Mouse (Mus musculus) lung, adult 18-20 months (tissue): ENCODE results near the gene Gm20388.

Experiments used
- DNase-seq, 2 experiments: peaks; one replicate each; pipeline ENCODE4 v3.0.0; 2022; ENCODE audit warnings: mixed read lengths in 2 of 2

Gm20388 gene

DNA sequence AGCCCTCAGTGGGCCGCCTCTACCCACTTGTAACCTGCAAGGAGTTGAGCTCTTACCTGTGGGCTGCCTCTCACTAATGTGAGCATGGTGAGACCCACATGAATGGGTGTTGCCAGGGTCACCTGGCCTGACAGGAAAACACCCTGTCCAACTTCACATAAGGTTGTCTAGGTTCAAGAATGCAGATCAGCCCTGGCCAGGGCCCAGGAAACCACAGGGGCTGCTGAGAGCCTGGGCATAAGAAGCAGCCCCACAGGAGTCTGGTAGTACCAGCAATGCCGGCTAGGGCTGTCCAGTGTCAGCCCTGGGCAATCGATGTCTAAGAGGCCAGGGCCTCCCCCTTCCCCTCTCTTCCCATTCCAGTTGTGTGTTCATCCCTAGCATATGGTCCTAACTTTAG, 2377.7 kb downstream of the Gm20388 start:
- DNase-seq, result no peak

DNA sequence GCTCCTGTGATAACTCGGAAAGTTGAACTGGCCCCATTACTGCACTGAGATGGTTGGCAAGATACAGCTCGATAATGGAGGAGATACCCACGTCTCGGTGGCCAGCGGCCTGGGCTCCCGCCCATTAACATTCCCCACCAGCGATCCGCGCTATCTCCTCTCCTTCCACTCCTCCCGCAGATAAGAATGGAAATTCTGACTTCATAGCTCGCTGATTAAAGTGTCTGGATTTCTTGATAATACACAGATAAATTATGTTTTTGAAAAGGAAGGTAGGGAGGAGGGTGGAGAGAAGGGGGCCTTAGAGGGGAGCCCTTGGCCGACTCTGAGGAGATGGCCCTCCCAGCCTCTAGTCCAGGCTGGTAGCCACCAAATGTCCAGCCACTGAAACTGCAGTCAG, 2380.4 kb downstream of the Gm20388 start:
- DNase-seq, result no peak

DNA sequence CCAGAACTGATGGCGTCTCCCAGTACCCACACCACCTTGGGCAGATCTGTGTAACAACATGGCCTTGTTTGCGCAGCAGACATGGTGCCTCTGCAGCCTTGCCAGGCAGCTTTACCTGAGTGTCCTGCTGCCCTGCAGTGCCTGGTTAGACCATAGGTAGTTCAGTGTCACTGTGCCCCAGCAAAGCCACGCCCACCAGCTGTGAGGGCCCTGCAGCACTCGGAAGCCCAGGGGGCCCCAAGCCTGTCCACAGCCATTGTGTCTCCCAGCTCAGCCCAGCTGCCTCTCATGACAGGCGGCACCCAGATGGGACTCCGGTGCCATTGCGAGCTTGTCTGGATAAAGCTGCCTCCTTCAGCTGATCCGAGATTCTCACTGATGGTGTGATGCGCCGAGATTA, 2380.9 kb downstream of the Gm20388 start:
- DNase-seq, result no peak

DNA sequence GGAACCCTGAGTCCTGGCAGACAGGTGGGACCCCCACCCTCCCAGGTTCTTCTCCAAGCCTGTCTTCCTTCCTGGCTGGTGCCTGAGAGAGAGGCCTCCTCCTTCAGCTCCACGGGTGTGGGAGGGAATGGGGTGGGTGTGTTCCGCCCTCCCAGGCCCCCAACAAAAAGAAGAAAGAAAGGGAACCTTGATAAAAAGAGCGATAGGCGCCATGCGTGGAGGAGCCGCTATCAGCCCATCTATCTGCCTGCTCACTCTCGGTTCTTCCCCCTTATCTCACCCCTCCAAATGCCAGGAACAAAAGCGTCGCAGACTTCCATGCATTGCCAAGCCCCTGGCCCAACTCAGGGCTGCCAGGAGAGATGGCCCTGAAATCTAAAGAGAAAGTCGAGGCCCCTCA, 2382.8 kb downstream of the Gm20388 start:
- DNase-seq, result no peak

DNA sequence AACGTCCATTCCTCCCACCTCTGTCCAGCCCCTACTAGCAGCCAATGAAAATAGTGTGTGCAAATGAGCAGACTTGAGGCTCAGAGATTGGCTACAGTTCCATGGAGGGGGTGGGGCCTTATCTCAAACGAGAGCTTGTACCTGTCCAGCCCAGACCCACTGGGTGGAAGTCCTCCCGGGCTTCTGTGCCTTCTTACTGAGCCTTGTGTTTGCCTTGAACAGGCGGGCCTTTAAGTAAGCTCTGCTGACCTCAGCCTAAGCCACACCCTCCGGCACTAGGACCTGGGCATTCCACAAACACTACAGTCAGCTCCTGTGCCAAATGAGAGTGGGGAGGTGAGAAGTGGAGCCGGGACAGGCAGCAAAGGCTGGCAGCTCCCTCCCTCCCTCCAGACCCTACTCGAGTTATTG, 2383.6 kb downstream of the Gm20388 start:
- peak; percentile 93 to 95 for DNase-seq

DNA sequence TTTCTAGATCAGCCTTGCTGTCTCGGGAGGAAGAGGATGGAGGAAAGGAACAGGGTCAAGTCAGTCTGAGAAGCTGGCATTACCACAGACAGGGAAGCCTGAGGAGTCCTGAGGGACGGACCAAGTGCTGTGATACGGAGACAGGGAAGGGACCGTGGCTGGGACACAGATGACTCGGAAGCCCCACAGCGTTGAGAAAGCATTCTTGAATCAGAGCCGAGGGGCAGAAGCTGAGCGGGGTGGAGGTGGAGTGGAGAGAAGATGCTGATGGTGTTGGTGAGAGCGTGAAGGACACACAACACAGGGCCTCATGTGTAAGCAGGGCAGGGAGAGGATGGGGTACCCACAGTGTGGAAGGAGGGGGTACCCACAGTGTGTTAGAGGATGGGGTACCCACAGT, 2384.7 kb downstream of the Gm20388 start:
- DNase-seq, result no peak

DNA sequence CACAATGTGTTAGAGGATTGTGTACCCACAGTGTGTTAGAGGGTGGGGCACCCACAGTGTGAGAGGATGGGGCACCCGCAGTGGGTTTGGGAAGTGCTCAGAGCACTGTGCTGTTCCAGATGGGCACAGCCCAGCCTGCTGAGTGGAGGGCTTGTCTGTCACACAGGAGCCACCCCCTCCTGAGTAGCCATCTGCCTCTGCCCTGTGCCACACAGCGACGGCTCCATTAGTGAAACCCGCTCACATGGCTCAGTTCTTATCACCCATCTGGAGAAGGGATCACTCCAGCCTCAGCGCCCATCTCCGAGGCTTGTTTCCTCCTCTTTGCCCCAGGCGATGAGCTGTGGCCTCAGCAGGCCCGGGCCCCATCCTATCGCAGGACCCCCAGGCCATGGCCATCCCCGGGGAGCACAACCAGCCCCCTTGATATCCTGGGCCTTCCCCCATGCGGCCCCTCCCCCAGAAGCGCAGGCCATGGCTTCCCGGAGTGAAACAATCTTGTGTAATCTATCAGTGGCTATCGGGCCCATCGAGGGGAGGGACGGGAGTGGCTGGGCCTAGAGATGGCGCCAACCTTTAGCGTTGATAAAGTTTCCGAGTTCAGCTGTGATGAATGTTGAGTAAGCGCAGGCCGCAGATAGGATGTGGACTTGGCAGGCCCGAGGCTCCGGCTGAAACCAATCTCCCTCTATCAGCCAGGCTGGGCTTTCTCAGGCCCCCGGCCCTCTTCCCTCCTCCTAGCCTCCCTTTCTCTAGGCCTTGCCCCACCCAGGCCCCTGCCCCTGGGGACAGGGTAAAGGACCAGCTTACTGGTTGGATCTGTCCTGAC, 2385.7 kb downstream of the Gm20388 start:
- DNase-seq, result peak; percentile 49 to 57

DNA sequence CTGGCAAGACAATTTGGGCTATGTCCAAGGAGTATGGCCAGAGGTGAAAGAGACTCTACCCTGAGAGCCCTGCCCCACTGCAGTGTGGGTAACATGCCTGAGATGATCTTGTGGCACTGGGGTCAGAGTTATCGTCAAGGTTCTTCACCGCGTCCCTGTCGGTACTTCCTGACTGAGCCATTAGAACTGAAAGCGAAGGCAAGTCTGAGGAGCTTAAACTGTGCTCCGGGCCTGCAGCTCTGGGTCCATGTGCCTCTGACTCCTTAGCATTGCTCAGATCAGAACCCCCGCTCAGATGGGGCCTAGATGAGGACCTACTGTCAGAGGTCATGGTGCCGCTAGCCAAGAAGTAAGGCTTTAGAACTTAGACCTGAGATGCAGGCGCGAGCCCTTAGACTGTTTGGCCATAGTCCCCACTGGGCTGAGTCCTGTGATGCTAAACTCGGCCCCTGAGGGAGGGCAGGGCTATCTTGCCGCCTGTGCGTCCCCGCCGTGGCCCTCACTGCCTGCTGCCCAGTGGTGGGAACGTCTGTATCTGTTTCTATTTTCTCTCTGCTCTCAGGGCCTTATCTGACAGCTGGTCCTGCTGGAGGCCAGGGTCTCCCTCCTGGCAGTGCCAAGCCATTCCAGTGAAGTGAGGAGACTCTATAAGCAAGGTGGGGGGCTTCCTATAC, 2389.1 kb downstream of the Gm20388 start:
- no peak for DNase-seq

DNA sequence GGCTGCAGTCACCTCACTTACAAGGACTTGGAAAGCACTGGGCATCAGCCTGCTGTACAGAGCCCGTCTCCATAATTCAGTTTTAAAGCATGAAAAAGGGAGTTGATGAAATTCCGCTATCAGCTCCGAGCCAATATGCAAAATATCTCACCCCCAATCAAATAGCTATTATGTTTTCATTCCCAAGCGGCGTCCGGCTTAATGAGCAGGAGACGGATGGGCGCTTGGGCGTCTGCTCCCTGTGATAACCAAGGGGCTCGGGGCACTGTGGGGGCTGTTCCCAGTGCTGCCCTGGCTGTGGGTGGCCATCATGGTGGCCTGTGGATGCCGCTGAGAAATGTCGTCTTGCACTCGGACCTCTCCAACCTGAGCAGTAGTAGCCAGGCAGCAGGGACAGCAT, 2390.4 kb downstream of the Gm20388 start:
- DNase-seq, result no peak

DNA sequence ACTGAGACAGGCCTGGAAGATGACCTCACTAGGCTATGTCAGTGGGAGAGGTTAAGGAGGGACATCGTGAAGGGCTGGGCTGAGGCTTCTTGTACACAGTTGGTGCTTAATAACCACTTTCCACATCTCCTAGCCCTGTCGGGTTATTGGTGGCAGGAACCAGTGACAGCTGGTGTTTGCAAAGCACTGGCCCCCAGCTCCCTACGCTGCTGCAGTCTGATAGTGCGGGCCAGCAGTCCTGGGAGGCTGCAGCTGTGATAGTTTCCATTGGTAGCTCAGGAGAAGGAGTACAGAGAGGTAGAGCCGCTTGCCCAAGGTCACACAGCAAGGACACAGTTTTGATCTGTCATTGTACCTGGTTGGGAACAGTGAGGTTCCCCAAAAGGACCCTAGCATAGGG, 2391.2 kb downstream of the Gm20388 start:
- DNase-seq, result no peak

DNA sequence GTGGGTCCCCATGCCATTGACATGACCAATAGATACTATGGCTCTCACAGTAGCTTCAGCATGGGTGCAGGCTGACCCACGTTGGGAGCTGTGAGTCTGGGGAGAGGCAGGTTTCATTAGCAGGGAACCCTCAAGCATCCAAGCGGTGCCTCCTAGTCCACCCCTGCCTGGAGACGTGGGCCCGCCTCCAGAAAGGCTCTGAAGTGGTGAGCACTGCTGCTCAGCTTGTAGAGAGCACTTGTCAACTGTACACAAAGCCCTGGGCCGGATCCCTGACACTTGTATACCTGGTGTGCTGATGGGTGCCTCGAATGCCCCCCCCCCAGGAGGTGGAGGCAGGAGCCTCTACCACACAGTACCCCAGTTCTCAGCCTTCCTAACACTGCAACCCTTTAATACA, 2392.8 kb downstream of the Gm20388 start:
- peak; percentile 68 to 73 for DNase-seq

DNA sequence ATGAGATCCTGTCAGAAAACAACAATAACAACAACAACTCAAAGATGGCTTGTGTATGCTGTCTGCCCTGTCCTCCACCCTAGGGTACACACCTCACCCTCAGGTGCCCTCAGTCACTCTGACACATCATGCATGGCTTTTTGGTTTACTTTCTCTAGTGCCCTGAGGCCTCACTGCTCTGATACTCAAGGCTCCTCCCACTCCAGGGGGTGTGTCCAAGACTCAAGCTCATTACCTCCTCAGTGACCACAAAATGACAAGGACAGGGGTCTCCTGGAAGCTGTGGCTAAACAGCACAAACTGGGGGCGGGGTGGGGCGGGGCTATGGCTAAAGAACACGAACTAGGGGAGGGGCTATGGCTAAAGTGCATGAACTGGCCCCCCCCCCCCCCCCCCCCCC, 2393.4 kb downstream of the Gm20388 start:
- DNase-seq, result peak in 1 of 2 experiments; percentile 47

DNA sequence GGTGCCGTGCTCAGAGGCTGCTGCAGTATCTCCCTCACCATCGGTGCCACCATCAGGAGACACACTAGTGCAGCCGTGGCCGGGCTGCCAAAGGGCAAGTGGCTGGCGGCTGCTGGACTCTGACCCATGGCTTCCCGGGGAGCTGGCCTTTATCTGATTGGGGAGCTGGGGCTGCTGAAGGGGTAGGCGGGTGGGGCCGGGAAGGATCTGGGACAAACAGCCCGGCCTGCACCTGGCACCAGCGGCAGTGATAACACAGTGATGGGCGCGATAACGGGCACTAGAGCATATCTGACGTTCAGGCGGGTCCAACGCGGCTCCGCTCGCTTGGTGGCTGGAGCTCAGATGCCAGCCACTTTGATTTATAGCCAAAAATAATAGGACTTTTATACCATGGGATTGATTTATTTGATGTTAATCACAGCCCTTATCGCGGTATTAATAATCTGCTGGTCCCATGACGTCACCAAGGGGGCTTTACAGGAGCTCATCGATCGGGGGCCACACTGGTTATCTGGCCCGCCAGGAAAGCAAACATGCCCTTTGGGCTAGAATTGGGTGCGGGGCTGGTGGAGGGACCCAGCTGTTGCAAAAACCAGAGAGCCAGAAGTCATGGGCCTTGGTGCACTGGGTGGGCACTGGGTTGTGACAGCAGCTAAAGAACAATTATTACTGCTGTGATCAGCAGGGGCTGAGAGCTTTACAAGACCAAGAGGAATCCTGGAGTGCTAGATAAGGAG, 2396.2 kb downstream of the Gm20388 start:
- DNase-seq, result no peak

DNA sequence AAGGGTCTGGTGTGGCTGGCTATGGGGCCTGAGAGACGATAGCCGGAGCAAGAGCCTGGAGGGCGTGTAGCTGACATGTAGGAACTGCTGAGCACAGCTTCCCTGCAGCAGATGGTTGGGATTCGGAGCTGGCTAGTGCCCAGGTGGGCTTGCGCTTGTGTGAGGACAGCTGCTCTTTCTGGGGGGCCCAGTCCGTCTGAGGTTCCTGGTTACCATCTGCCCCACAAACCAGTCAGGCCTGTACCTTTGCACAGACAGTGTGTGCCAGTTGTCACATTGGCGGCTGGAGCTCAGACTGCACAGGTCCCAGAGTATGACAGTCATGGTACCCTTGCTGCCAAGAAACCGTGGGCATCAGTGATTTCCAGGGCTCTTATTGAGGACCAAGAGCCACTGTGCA, 2397.2 kb downstream of the Gm20388 start:
- DNase-seq, result no peak

DNA sequence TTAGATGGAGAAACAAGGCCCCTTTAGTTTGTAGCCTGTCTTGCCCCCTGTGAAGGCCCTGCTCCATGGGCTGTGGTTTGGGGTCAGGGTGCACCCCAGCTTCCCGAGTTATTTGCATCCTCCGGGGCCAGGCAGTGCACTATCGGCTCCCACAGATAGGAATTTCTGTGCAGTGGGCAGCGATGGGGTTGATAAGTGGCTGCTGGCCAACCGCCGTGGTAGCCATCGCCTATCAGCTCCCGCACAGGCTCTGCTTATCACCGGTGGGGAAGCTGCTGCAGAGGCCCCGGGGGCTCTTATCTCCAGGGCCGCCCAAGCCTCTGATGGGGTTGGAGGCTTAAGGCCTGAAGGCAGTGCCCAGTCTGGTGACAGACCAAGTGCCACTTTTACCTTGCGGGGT, 2398.6 kb downstream of the Gm20388 start:
- no peak for DNase-seq

DNA sequence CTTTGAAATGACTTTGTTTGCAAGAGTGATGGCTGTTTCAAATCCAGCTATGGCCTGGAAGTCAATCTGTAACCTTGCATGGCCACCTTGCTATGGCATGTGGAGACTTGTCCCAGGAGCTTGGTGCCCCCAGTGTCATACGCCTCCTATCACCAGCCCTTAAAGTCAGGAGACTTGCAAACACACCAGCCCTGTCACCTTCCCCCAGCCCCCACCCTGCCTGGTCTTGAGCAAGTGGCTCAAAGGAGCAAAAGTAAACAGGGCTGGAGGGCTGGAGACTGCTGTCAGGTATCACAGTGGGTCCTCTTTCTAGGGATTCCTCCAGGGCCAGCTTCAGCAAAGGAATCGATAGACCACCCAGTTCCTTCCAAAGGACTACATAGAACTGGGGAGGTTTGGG, 2400.5 kb downstream of the Gm20388 start:
- no peak for DNase-seq

DNA sequence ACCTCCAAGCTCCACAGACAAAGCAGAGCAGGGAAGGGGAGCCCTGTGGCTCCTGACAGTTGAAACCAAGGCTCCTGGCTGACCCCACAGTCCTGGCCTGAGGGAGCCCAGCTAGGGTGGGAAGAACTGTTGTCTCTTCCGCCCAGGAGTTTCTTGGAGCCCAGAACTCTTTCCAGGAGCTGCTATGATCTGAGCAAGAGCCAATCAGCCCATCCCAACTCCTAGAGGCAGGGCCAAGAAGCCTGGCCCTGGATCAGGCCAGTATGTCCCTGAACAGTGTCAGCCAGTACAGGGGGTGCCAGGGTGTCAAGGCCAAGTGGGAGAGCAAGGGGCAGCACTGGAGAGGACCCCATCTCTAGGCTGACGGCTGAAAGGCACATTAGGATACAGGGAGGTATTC, 2401.9 kb downstream of the Gm20388 start:
- DNase-seq, result no peak

DNA sequence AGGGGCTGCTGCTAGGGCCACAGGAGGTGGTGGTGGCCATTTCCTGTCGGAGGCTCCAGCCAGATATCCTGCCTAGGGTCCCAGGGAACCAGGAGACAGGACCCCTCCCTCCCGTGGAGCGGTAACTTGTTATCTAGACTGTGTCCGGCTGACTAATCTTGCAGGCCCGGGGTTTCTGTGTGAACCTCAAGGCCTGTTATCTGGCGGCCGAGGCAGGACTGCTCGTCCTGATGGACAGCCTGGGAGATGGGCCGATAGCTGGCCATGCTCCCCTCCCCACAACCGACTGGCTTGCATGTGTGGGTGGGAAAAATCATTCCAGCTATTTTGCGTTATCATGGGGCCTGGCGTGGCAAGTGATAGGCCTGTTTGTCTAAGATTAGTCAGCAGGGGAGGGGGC, 2402.7 kb downstream of the Gm20388 start:
- no peak for DNase-seq

DNA sequence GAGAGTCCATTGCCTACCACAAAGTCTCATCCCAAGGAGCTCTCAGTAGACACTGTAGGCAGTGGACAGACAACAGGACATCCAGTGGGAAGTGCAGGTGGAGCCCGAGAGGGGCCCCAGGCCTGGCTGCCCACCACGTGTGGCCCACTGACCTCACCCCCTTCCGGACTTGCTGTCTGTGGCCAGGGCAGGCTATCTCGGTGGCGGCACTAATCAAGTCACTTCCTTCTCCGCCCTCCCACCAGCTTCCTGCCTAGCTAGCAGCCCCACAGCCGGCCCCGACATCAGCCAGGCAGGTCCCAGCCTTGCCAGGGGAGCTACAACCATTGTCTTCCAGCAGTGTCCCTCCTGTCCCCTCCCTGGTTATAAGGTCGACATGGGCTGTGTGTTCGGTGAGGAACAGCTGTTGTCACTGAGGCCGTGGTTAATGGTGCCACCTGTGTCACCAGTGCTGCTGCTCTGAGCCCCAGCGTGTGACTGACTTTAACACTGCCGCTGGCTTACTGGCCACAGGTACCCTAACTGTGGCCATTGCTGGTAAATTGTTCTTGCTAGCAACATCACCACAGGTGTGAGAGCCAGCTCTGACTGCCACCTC, 2404.4 kb downstream of the Gm20388 start:
- peak; percentile 55 to 67 for DNase-seq

DNA sequence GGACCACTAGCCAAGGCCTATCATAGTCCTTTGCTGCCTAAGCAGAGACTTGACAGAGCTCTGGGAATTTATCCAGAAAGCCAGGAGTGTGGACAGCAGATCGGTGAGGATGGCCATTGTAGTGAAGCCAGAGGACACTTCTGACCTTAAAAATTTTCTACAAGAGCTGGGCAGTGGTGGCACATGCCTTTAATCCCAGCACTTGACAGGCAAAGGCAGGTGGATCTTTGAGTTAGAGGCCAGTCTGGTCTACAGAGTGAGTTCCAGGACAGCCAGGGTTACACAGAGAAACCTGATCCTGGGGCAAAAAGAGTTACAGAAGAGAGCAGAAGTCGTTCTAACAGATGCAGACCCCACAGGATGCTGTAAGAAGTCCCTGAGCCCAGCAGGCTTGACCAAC, 2405.8 kb downstream of the Gm20388 start:
- no peak for DNase-seq

DNA sequence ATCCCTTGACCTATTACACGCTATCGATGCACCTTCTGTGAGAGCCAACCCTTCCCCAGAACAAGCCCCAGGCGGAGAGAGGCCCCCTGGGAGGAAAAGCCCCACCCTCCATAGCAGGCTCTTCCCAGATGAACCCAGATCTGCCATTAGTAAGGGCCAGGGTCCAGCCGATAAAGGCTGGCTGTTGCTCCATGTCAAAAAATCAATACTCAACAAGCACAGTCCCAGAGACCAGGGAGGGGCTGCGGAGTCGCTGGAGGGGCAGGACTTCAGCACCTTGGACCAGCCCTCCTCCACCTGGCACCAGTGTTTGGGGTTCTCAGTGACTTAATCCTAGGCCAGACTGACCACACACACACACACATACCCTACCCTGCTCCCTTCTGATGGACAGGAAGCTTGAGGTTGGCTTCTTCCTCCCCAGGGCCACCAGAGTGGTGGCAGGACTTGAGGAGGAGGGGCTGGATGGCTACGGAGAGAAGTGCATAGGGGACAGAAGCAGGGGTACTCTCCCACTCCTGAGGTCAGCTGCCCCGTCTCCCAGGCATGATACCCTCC, 2407.4 kb downstream of the Gm20388 start:
- no peak for DNase-seq

DNA sequence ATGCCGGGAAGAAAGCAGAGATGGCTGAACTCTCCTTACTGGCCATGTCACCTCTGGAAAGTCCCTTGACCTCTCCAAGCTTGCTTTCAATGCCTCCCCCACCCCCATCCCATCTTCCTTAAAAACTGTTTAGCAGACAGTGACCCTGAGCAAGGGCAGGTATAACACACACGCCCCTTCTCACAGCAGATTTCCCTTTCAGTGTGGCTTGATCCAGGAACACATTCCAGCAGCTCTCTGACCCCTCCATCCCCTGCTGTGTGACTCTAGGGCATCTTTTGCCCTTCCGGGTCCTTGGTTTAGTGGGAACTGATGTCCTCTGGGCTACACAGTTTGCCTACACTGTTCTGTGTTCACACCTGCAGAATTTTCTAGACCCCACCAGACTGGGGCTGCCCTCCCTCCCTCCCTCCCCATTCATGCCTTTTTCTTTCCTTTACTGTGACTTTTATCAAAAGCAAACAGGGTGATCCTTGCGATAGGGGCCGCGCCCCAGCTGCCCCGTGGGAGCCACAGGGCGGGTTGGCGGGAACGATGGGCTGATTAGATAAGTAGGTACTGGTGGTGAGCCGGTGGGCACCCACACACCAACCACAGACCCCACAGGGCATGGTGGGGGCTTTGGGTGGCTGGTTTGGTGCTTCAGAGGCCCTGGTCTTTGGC, 2408.5 kb downstream of the Gm20388 start:
- DNase-seq, result no peak

DNA sequence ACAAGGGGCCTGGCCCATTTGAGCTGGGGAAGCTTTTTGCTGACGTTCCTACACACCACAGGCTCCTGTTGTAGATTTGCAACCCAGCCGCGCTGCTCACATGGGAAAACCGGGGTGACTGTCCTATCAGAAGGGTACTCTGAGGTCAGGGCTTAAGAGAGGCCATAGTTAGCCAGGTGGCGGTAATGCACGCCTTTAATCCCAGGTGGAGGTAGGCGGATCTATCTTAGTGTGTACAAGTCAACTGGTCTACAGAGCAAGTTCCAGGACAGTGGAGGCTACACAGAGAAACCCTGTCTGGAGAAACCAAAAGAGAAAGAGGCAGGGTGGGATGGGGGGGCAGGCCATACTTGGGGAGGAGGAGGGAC, 2409.1 kb downstream of the Gm20388 start:
- DNase-seq, result no peak
